Mouse (Mus musculus) gastrocnemius, adult 8-10 months (tissue): Measurements from ENCODE around the gene Dpyd. TPM values are rescaled to one million over a fixed set of nuclear protein-coding genes. Genes with fewer than 3 reads are reported as not detected.

Experiments used
- DNase-seq, 2 experiments: peaks; one replicate each; pipeline ENCODE4 v3.0.0; 2022; ENCODE audit warnings: low spot score in 2 of 2
- total RNA-seq, 4 experiments: library from RNA; stranded (reverse); gene quantifications; 2 replicates each; pipeline ENCODE4 v1.2.4; 2022

Gene Dpyd
- 1 to 10 TPM; 1.6 to 2.4 (median 1.9) TPM for total RNA-seq

GRCm38 (mm10) chr3:118561554-118562310 lies at the start of gene Dpyd:
Dpyd (plus strand) TSS chr3:118562129.
- DNase-seq = peak; percentile 50 to 53

DNA sequence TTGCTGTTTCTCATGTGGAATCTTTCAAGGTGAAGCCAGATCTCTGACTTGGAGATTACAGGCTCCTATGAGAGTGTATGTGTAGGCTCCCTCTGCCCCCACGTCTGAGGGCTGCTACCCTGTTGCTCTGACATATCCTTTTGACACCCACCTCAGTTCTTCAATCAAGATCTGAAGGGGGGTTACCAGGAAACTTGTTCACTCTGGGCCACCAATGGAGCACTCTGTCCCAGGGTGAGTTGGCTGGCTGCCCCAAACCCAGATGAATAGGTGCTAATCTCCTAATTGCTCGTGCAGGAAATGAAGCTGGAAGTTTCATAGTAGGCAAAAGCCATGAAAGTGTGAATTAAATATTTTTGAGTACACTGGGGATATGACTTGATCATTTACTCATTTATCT lies 24.3 kb upstream of the Dpyd start:
- no peak for DNase-seq

GRCm38 (mm10) chr3:118541766-118542165 lies 20.2 kb upstream of the Dpyd start:
- DNase-seq = no peak

DNA sequence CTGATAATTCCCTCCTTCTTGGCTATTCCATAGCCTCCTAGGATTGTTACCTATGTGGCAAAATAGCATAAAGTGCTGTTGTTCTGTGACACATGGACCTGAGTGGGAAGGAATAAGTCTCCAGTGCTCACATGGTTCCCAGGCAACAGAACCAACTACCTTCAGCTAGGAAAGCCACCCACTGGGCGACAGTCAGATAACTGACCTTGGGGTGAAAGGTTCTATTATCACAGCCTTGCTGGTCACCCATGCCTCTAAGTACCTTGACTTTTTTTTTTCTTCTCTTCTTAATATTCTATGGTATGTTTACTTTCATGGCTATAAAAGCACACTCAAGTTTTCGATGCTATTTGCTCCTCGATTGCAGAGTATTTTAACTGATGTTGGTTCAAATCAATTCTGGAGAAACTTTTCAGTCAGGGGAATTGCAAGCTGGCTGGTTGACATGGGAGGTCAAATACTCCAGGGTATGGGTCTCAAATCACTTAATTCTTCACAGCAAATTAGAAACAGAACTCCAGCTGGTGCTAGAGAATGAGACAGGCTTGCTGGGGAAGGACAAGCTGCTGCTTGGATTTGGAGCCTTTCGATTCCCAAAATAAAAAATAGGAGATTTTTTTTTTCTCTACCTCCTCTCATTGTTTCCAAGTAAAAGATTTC lies 14.2 kb upstream of the Dpyd start:
- no peak for DNase-seq

DNA sequence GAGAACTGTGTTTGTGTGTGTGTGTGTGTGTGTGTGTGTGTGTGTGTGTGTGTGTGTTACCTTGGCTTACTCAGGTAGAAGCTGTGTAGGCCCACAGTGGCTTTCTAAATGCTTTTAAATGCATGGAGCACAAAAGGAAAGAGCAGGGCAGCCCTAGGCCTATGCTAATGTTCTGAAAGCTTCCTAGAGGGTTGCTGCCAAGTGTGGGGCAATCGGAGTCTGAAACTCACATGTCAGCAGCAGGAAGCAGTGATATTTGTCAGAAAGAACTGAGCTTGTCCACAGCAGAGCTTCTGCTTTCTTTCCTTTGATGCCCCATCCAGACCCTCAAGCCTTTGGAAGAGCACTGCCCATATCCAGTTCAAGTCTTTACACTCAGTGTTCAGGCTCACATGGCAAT lies 4.3 kb upstream of the Dpyd start:
- no peak for DNase-seq

DNA sequence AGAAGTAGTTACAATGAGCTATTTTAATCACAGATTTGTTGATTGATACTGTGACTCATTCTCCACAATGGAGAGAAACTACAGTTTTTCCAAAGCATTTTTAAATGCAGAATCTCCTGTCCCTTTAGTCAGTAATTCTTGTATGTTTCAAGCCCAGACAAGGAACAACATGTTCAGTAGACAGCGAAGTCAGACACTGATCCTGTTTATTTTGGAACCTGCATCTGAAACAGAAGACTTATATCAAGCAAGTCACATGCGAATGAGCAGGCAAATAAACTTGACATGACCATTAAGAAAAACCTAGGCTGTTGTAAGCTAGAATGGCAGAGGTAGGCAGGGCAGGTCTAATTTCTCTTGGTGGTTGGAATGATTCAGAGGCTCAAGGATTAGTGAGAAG lies 2.0 kb upstream of the Dpyd start:
- no peak for DNase-seq

- DNase-seq = no peak
These were observed 362 bp downstream of the Dpyd start for GRCm38 (mm10) chr3:118562311-118562671.

GRCm38 (mm10) chr3:118566779-118567178 lies 4.8 kb downstream of the Dpyd start:
- no peak for DNase-seq

DNA sequence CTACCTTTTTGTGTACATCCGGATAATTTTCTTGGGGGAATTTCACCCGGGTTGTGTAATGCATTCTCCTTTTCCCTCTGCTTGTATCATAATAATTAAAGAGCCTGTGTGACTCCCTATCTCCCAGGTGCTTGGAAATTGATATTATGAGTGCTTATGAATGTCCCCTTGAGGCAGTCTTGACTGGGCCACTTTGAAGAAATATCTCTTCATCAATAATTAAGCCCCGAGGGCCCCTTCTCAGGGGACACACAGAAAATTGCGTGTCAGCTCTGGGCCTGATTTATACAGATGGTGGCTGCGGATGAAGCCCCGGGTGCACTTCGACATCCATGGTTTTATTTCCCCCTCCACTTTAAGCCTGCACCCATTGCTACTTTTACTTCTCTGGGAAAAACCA lies 8.3 kb downstream of the Dpyd start:
- DNase-seq = no peak

GRCm38 (mm10) chr3:118590559-118590958 lies 28.6 kb downstream of the Dpyd start:
- no peak for DNase-seq

DNA sequence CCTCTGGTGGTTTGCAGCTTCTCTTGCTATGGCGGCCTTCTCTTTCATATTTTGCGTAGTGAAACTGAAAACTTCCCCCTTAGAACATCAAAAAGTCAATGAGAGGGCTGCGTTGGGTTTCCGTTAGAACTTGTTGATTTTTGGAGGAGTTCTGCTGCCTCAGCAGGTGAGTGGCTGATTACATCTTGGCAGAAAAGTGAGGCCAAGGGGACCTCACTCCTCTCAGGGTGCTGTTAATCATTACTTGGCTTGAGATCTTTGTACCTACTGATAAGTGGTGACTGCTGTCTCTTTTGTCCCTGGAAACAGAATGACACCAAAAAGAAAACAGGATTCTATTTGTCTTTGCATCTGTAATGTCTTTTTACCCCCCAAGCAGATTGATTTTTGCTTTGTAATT lies 32.9 kb downstream of the Dpyd start:
- no peak for DNase-seq

DNA sequence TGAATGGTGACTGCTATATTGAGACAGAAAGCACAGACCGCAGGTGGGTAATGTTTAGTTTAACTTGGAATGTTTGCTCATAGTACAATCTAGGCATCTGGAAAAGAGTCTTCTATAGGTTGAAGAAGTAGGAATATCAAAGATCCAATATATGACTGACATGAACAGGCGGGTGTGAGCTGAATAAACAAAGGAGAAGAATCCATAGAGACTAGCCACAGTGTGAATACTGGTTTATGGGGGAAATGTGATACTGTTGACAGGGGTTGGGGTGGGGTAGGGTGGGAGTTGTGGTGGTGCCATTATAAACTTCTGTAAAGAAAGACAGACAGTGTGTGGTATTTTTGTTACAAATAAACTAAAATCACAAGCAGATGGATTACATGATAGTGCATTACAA lies 33.8 kb downstream of the Dpyd start:
- DNase-seq = no peak

GRCm38 (mm10) chr3:118601689-118602640 lies 40.0 kb downstream of the Dpyd start:
- no peak for DNase-seq

- DNase-seq = no peak
These were observed 46.8 kb downstream of the Dpyd start for GRCm38 (mm10) chr3:118608708-118609107.

- no peak for DNase-seq
These were observed 64.8 kb downstream of the Dpyd start for GRCm38 (mm10) chr3:118626455-118627375.

DNA sequence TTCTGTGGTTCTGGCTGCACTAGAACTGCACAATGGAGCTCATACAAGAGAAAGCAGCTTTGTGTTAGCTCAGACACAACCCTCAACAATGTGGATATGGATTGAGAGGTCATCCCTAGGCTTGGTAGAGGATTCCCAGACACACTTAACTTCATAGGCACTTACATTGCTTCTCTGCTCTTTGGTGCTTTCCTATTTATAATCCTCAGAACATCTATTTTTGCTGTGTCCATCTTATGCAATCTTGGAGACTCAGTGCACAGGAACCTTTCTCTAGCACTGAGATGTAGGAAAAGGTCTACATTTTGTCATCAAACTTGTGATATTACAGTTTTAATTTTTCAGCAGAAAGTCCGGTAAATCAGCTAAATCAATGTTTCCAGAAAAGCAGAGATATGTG lies 67.8 kb downstream of the Dpyd start:
- DNase-seq = no peak

- no peak for DNase-seq
These were observed 84.2 kb downstream of the Dpyd start for GRCm38 (mm10) chr3:118646024-118646570.

GRCm38 (mm10) chr3:118663987-118664692 lies 102.2 kb downstream of the Dpyd start:
- peak in 1 of 2 experiments; percentile 3 for DNase-seq

DNA sequence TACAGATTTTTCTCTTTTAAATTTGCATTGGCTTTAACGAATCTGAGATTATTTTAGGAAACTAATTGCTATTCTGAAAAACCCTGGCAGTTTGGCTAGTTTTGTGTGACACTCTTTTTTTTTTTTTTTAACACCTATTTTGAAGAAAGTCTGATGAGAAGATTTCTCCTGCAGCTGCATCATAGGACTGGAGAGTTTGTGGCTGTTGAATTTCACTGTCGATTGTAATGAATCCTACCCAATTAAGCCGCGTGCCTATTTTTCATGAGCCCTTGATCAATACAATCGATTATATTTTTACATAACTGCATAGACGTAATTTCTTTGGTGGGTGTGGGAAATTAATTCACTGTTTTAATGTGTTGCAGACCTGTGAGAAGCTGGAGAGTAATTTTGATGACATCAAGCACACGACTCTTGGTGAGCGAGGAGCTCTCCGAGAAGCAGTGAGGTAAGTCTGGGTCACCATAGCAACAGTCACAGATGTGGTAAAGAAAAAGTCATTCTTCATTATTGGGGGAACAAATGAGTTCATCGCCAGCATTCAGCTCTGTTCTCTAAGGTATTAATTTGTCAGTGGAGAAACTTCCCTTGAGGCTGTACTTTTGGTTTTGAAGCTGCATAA lies 112.3 kb downstream of the Dpyd start:
- no peak for DNase-seq

- DNase-seq = no peak
These were observed 113.5 kb downstream of the Dpyd start for GRCm38 (mm10) chr3:118675441-118675840.
